Mouse (Mus musculus) lung, postnatal 0 days (tissue): Measurements from ENCODE around the gene Gm20388. TPM values are rescaled to one million over a fixed set of nuclear protein-coding genes. Genes with fewer than 3 reads are reported as not detected.

Experiments
- ATAC-seq: fragments of 200-750 bp; cut with Nextera tagmentation; 2 replicates; pipeline ENCODE4 v1.8.0; 2017; ENCODE audit warnings: moderate library complexity
- DNase-seq: peaks from one replicate; pipeline ENCODE4 v3.0.0-alpha.2; 2016; ENCODE audit warnings: low spot score
- H3K27ac ChIP-seq: fragments of 300-500 bp; sonication (generic); 2 replicates; pipeline ENCODE4 v1.5.1; 2014; ENCODE audit warnings: antibody characterized with exemption, mild to moderate bottlenecking, low read length, mixed read lengths
- H3K27me3 ChIP-seq: fragments of 300-500 bp; sonication (generic); replicated peaks from 2 replicates; pipeline ENCODE4 v1.6.1; 2014; ENCODE audit warnings: low read length, mixed read lengths; ENCODE audit not compliant: insufficient read depth
- H3K36me3 ChIP-seq: fragments of 300-500 bp; sonication (generic); 2 replicates; pipeline ENCODE4 v1.6.1; 2014; ENCODE audit warnings: low read length, mixed read lengths; ENCODE audit not compliant: insufficient read depth
- H3K4me1 ChIP-seq: fragments of 300-500 bp; sonication (generic); 2 replicates; pipeline ENCODE4 v1.6.1; 2014; ENCODE audit warnings: antibody characterized with exemption, low read depth, low read length, mixed read lengths; ENCODE audit not compliant: insufficient read depth
- H3K4me2 ChIP-seq: fragments of 300-500 bp; sonication (generic); replicated peaks from 2 replicates; pipeline ENCODE4 v1.6.1; 2014; ENCODE audit warnings: low read depth, mild to moderate bottlenecking, low read length, moderate library complexity, mixed read lengths
- H3K4me3 ChIP-seq: fragments of 300-500 bp; sonication (generic); 2 replicates; pipeline ENCODE4 v1.5.1; 2014; ENCODE audit warnings: low read depth, low read length
- H3K9ac ChIP-seq: fragments of 300-500 bp; sonication (generic); replicated peaks from 2 replicates; pipeline ENCODE4 v1.6.1; 2014; ENCODE audit warnings: low read depth, mild to moderate bottlenecking
- H3K9me3 ChIP-seq: fragments of 300-500 bp; sonication (generic); 2 replicates; pipeline ENCODE4 v1.6.1; 2016; ENCODE audit warnings: low read length, mixed read lengths
- CTCF ChIP-seq: IDR thresholded peaks from 2 replicates; pipeline ENCODE4 v1.5.1; 2016; ENCODE audit warnings: antibody characterized with exemption, mild to moderate bottlenecking
- EP300 ChIP-seq: IDR thresholded peaks from 2 replicates; pipeline ENCODE4 v1.6.1; 2016; ENCODE audit warnings: antibody characterized with exemption, mild to moderate bottlenecking, control low read depth
- WGBS: fragments of 180-500 bp; shearing (Covaris S2); extraction: QIAGEN DNeasy Blood & Tissue Kit; methylation state at CpG from one replicate; pipeline ENCODE4 v1.1.7; 2014; 5-methylcytosine and 5-hydroxymethylcytosine counted together
- polyA plus RNA-seq: library from polyadenylated mRNA; unstranded; fragments of >200 nt; fragmentation: Nextera tagmentation; extraction: Ambion mirVana; gene quantifications from 2 replicates; pipeline ENCODE4 v1.2.1, GENCODE M21; 2015

Gene Gm20388
- polyA plus RNA-seq, 1 experiment from 2014 or later: not detected

DNA sequence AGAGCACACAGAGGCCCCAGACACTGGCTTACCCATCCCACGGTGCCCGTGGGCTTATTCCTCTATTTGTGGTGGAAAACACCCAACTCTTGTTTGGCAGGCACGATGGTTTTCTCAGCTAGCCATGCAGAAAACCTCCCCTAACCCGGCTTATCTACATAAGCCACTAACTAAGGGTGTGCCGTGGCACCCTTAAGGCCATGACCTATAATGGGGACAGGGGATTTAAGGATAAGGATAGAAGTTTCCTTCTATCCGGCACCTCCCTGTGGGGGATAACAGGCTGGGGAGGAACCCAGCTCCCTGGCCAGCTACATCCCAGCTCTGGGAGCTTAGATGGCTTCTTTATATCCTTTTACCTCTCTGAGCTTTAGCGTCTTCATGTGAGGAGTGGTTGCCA is 109.7 kb downstream of the Gm20388 start:
- WGBS: 70% methylated on average over 7 of the region's 7 CpGs
- H3K9me3 ChIP-seq: no peaks in the 10 kb centered on the region
- H3K27me3 ChIP-seq: no peaks in the 10 kb centered on the region
- H3K4me1 ChIP-seq: no peaks in the 10 kb centered on the region
- no peak overlapping the region for H3K27ac ChIP-seq
- no peak overlapping the region for H3K9ac ChIP-seq
- no peaks in the 10 kb centered on the region for H3K36me3 ChIP-seq
- no peak overlapping the region for H3K4me3 ChIP-seq
- H3K4me2 ChIP-seq: no peak overlapping the region
- no peak for TF ChIP-seq CTCF
- TF ChIP-seq EP300: no peak
- ATAC-seq (no peak), DNase-seq (no peak)

DNA sequence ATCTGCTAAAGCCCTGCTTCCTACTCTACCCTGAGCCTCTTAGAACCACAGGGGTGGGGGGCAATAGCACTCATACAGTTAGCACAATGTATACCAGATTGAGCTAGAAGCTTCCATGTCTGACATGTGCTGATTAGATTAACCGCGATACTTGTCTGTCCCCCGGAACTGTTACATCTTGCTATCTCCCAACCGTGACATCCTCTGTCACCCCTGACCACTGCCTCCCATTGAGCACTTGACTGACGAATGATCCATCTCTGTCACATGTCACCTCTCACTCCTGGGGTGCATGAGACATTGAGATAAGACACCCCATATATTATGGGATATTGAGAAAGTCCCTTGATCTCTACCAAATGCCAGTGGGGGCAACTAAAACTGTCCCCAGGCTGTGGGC is 115.6 kb downstream of the Gm20388 start:
- 60% methylated on average over 5 of the region's 5 CpGs for WGBS
- Histone ChIP-seq H3K27me3 (no peaks in the 10 kb centered on the region), H3K4me1 (no peaks in the 10 kb centered on the region), H3K9me3 (no peaks in the 10 kb centered on the region), H3K36me3 (no peaks in the 10 kb centered on the region), H3K4me3 (no peak overlapping the region), H3K9ac (no peak overlapping the region), H3K4me2 (no peak overlapping the region), H3K27ac (no peak overlapping the region)
- no peak for TF ChIP-seq CTCF
- TF ChIP-seq EP300: no peak
- DNase-seq (no peak), ATAC-seq (no peak)

DNA sequence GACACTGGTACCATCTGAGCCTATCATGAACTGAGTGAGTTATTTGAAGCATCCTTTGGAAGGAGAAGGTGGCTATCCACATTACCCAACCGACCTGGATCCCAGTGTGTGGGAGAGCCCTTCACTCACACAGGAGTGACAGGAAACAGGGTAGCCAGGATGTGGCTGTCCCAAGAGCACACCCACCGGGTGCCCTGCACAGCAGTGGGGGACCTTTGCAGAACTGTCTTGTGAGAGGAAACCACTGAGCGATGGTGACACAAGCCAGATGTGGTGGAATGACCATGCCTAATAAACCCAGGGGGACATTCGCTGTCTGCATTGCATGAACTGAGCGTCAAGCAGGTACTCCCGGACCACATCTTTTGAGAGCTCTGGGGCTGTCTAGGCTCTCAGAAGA is 116.3 kb downstream of the Gm20388 start:
- H3K9me3 ChIP-seq: no peaks in the 10 kb centered on the region
- no peak overlapping the region for H3K4me3 ChIP-seq
- DNase-seq (no peak), ATAC-seq (no peak)
- H3K36me3 ChIP-seq: no peaks in the 10 kb centered on the region
- H3K4me2 ChIP-seq: no peak overlapping the region
- H3K27ac ChIP-seq: no peak overlapping the region
- no peaks in the 10 kb centered on the region for H3K27me3 ChIP-seq
- no peaks in the 10 kb centered on the region for H3K4me1 ChIP-seq
- WGBS: 70% methylated on average over 6 of the region's 6 CpGs
- TF ChIP-seq EP300: no peak
- no peak for TF ChIP-seq CTCF
- H3K9ac ChIP-seq: no peak overlapping the region

DNA sequence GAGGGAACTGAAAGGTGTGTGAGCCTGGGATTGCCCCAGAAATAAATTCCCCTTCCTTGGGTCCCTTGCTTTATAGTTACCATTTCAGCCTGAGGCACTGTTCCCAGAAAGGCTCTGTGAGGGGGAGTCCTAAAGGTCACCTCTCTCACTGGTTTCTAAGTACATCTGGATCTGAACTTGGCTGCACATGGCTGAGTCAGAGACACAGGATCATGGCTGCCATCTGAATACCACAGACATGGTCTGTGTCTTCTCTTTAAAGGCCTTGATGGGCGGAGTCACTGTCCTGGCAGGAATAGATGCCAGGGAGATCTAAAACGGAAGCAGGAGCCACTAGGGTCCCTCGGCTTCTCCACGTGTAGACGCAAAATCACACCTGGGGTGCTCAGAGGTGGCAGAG is 119.8 kb downstream of the Gm20388 start:
- Histone ChIP-seq H3K36me3 (no peaks in the 10 kb centered on the region), H3K27me3 (no peaks in the 10 kb centered on the region), H3K4me2 (no peak overlapping the region), H3K27ac (no peak overlapping the region), H3K9ac (no peak overlapping the region), H3K9me3 (no peaks in the 10 kb centered on the region), H3K4me1 (no peaks in the 10 kb centered on the region), H3K4me3 (no peak overlapping the region)
- DNase-seq: no peak
- no peak for ATAC-seq
- 71% methylated on average over 5 of the region's 5 CpGs for WGBS
- no peak for TF ChIP-seq CTCF
- TF ChIP-seq EP300: no peak

DNA sequence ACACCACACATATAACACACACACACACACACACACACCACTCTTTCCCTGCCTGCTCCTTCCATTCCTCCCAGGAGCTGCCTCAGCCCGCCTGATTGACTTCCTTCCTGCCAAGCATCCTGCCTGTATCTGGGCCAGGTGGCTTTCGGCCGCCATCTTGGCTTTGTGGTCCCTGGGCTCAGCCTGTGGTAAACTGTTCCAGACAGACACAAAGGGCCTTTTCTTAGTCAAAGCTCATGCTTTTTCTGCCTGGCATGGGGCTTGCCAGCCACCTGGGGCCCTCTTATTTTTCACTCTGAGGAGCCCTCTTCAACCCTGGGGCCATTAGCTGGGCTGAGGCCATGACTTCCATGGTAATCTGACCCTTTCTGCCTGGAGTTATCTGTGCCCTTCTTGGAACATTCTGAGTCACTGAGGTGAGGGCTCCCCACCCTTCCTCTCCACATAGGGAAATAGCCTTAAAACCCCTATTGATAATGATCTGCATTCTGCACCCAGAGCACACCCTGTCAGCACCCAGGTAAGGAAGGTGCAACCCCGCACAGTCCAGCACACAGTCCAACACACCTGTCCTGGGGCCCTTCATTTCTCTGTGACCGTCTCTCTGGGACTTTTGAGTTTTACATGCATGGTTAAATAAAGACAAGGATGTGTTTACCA is 122.0 kb downstream of the Gm20388 start:
- Histone ChIP-seq H3K9ac (no peak overlapping the region), H3K4me1 (no peaks in the 10 kb centered on the region; the same call in 1 of the 2 replicates), H3K36me3 (no peaks in the 10 kb centered on the region), H3K4me3 (no peak overlapping the region), H3K4me2 (no peak overlapping the region), H3K9me3 (no peaks in the 10 kb centered on the region), H3K27me3 (no peaks in the 10 kb centered on the region), H3K27ac (no peak overlapping the region)
- DNase-seq (no peak), ATAC-seq (no peak)
- 89% methylated on average over 5 of the region's 5 CpGs for WGBS
- TF ChIP-seq EP300 (no peak), CTCF (no peak)

DNA sequence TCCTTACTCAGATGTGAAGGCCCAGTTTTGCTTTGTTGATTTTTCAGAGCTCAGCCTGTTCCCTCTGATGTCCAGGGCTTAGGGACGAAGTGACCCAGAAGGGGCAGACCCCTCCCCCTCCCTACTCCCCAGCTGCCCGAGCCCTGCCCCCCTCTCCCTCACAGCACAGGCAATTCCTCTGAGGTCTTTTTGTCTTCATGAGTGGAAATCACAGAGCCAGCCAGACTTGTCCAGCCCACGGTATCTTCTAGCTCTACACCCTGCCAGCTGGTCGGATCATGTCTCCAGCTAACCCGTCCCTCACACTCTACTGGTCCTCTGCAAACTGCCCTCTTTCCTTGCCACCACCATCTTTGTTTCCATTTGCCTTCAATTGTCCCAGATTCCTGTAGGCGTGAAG is 123.8 kb downstream of the Gm20388 start:
- ATAC-seq: peak; percentile 22
- H3K9me3 ChIP-seq: no peaks in the 10 kb centered on the region
- H3K9ac ChIP-seq: no peak overlapping the region
- no peaks in the 10 kb centered on the region for H3K36me3 ChIP-seq
- H3K27me3 ChIP-seq: no peaks in the 10 kb centered on the region
- H3K27ac ChIP-seq: no peak overlapping the region
- H3K4me2 ChIP-seq: no peak overlapping the region
- 43% methylated on average over 6 of the region's 6 CpGs for WGBS
- no peak overlapping the region for H3K4me3 ChIP-seq
- H3K4me1 ChIP-seq: peaks cover 3% of the 10 kb centered on the region; the same call in 1 of the 2 replicates
- peak; percentile 48 for DNase-seq
- TF ChIP-seq CTCF (no peak), EP300 (no peak)

DNA sequence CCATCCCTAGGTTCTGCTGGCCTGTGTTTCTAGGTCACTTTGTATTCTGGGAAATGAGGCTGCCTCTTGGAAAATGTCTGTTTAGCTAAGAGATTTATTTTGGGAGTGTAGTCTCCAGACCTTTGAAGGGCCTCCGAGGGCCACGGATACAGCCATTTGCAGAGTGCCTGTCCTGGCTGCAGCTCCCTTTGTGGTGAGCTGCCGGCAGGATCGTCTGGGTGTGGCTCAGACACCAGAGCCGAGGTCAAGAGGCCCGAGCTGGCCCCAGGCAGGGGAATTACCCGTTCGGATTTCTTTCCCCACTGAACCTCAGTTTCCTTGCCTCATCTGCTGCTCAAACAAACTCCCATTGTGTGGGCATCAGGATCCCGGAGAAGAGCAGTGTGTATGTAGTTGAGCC is 125.5 kb downstream of the Gm20388 start:
- no peaks in the 10 kb centered on the region for H3K36me3 ChIP-seq
- H3K27ac ChIP-seq: no peak overlapping the region
- H3K9me3 ChIP-seq: no peaks in the 10 kb centered on the region
- 16% methylated on average over 9 of the region's 9 CpGs for WGBS
- no peaks in the 10 kb centered on the region for H3K27me3 ChIP-seq
- no peak overlapping the region for H3K9ac ChIP-seq
- DNase-seq (peak; percentile 22), ATAC-seq (no peak)
- H3K4me1 ChIP-seq: peaks cover 3% of the 10 kb centered on the region; the same call in 1 of the 2 replicates
- TF ChIP-seq CTCF (no peak), EP300 (no peak)
- H3K4me2 ChIP-seq: no peak overlapping the region
- H3K4me3 ChIP-seq: no peak overlapping the region
